Mouse (Mus musculus): Measurements from ENCODE around the gene Creb3l1.

The Creb3l1 gene

DNA sequence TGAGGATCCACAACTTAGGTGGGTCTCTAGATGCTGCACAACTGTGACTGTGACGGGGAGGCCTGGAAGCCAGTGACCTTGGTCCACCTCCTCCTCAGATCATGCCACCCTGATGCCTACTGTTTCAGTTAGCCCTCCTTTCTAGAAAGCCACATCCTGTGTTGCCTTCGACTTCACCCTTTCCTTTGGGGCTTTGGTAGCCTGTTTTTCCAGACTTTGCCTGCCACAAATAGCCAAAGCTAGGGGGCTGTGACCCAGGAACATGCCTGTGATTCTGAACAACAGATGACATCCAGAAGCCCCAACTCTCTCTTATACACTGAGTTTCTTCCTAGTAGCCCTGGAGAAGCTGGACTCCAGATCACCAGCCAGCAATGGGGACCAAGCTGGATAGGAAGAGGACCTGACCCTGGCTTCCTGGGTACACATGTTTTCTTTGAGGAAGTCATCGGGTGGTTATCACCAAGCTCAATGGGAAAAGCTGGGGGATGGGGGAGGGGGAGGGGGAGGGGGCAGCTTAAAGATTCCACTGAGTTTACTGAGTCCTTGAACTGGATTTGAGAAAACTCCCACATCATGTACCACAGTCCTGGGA, 59.6 kb downstream of the Creb3l1 start:
- no peak for DNase-seq (ENCODE audit: low spot score in 2 of 2)

DNA sequence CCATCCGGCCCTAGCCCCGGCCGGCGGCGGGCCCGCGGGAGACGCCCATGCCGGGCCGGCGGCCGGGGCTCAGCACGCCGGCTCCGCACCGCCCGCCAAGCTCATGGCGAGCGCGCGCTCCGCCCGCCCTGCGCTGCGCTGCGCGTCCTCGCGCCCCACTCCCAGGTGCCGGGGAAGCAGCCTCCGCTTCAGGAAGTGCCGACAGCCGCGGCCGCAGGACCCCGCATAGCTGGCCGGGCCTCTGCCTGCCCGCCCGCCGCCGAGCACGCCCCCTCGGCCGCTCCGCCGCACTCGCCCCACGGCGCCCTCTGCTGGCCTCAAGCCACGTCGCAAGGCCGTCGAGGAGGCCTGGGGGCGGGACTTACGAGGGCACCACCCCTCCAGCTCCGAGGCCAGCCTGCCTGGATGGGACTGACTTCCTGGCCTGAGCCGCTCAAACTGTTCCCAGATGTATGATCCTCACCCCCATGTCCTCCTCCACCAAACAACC, 60.8 kb downstream of the Creb3l1 start:
- peak; percentile 92 for DNase-seq (ENCODE audit: low spot score in 2 of 2)

DNA sequence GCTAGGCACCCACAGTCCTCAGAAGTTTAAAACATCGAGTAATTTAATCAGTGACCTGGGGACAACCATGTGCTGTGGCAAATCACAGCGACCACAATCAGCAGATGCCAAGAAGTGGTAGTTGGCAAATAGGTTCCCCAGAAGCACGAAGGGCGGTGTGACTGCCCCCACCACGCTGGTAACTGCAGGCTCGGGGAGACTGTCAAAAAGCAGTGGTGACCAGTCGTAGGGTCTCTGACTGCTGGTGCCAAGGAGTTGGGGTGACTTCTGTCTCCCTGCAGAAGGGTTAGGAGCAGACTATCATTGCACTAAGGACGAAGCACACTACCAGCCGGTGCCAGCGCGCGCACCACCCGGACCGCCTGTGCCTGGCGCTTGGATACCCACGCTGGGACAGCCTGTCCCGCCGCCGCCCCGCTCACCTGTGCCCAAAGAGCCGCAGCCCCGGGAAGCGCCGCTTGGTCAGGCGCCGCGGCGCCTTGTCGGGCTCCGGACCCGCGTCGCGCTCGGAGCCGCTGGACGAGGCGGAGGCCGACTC, 61.4 kb downstream of the Creb3l1 start:
- no peak for DNase-seq (ENCODE audit: low spot score in 2 of 2)

DNA sequence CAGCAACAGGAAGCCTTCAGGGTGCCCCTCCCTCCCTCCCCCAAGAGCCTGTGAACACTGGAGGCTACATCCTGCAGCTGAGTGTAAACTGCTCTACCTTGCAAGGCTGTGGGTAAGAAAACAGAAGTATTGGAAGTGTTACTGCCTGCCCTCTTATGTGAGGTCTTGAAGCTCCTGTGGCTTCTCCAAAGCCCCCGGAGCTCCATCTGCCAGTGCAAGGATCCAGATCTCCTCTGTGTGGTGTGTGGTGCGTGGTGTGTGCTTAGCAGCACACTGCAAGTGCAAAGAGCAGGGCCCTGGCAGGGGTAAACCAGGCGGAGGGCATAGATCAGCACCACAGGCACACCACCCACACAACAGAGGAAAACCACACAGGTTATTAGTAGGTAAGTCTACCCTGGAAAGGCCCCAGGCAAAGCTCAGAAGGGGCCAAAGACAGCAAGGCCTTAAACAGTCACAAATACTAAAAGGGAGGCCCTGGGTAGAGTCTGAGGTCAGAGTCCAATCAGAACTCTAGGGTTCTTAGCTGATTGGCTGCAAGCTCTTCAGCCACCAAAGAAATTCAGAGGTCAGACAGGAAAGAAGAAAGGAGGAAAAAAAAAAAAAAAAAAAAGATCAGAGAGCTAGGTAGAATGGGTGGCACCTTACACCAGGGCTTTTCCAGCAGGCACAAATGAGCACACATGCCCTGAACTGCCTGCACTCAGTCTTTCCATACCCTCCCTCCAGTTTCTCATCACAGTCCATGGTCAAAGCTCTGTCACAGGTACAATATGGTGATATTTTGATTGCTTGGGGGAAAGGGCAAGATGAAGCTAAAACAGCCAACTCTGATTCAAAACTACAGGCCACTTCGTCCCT, 62.2 kb downstream of the Creb3l1 start:
- no peak for DNase-seq (ENCODE audit: low spot score in 2 of 2)

DNA sequence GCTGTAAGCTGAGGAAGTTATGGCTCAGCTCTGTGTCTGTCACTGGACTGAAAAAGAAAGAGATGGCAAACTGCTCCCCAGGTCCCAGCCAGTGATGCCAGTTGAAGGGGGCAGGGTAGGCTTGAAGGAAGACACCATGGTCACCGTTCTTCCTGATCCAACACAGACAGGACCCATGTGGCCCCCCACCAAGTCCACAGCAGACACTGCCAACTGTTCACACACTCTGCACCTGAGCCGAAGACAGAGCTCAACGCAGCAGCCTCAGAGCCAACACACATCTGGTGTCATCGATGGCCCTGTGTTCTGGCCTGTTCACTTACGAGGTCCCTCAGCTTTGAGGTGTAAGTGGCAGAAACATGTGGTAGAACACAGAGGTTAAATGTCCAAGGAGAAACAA, 63.8 kb downstream of the Creb3l1 start:
- no peak for DNase-seq (ENCODE audit: low spot score in 2 of 2)

DNA sequence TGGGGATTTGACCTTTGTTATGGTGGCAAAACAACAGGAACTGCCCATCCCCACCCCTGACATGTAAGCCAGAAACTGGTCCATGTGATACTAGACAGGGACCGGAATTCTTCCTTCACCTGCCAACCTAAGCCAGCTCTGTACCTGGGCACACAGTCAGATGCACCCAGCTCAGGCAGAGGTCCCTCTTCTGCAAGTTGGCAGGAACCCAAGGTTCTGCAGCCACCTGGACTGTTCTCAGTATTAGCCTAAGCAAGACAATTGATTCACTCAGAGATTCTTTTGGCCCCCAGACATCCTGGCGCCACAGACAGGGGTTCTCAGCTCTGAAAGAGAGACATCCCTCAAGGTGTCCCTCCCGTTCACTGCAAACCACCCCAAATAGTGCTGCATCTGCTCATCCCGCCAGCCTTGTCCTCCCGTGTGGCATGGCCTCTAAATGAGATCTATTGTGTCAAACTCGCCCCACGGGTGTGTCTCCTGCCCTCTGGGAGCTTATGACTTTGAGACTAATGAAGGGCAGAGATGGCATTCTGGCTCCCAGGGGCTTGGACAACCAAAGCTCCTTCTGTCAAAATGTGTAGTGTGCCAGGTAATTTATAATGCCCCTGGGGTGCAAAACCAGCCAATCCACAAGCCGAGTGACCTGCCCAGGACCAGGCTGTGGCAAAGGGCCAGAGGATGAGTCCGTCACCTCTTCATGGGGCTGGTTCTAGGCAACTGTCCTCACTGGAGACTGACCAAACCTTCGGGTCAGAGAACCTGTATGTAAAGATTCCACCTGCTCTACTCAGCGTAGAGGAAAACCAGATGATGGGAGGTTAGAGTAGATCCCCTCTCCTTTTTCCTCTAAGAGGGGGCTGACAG, 64.5 kb downstream of the Creb3l1 start:
- DNase-seq (ENCODE audit: low spot score in 2 of 2): no peak

DNA sequence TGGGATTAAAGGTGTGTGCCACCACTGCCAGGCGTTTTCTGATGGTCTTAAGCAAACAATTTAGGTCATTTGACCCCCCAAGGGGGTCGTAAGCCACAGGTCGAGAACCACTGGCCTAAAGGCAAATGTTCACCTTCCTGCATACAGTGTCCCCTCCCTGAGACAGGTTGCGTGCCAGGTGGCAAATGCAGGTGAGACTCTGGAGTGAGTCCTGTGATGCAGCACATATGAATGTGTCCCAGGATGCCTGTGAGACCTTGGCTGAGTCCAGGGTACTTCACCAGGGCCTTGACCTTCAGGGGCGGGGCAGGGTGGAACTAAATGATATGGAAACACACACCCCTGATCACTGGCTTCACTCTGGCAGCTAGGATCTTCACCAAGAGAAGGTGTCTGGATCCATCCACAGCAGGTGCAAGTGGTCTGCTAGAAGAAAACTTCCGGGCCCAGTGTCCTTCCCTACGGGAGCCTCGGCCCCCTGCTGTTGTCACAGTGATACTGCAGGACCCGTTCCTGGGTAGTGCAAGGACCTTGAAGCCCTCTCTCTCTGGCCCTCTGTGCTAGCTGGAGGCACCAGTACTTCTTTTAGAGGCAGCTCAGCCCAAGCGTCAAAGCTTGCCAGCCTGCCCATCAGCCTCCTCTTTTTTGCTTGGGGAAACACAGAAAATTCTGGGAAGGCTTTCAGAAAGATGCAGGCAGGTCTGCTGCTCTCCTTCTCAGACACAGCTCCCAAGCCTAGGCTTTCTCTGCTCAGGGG, 65.4 kb downstream of the Creb3l1 start:
- peak; percentile 56 to 62 for DNase-seq (ENCODE audit: low spot score in 2 of 2)

DNA sequence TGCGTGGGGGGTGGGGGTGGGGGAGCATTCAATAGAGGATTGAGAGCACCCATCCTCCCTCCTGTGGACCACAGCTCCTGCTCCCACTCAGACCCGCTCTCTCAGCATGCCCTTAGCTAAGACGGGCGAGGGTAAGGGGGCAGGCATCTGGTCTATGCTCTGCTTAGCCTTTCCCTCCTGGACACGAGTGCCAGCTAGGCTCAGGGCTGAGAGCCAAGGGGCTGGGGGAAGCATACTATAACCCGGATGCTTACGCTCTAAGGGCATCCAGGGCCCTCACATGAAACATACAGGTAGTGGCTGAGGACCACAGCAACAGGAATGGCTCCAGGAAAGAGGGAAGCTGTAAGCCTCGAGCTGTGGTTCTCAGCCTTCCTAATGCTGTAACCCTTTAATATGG, 66.3 kb downstream of the Creb3l1 start:
- DNase-seq (ENCODE audit: low spot score in 2 of 2): no peak

DNA sequence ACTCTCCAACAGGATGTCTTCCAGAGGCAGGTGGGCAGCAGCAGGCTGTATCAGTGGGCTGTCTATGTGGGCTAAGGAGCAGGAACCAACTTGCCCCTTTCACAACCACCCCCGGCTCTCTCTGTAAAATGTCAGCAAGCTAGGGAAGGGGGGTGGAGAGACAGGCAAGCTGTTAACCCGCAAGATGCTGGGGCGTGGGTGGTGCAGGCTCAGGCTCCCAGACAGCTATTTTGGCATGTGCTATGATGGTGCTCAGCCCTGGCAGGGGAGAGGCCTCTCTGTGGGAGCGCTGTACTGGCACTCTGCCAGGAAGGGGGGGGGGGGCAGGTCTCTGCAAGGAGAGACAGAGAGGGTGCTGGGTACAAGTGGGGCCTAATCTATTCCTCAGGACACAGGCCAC, 67.2 kb downstream of the Creb3l1 start:
- DNase-seq (ENCODE audit: low spot score in 2 of 2): peak; percentile 89 to 93

DNA sequence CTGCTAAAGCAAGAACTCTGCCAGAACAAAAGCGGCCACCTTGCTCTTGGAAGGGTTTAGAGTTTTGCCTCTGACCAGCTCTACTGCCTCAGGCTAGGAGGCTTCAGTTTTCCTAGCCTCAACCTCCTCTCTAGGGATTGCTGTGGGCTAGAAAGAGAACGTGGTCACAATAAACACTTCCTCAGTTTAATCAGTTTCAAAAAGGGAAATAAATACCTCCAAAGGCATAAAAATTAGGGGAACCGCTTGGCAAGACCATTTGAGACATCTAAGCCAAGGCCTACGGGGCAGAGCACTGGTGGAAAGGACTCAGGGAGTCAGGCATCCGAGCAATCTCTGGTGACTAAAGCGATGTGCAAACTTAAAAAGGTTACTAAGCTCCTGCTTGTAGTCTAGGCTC, 68.4 kb downstream of the Creb3l1 start:
- no peak for DNase-seq (ENCODE audit: low spot score in 2 of 2)

DNA sequence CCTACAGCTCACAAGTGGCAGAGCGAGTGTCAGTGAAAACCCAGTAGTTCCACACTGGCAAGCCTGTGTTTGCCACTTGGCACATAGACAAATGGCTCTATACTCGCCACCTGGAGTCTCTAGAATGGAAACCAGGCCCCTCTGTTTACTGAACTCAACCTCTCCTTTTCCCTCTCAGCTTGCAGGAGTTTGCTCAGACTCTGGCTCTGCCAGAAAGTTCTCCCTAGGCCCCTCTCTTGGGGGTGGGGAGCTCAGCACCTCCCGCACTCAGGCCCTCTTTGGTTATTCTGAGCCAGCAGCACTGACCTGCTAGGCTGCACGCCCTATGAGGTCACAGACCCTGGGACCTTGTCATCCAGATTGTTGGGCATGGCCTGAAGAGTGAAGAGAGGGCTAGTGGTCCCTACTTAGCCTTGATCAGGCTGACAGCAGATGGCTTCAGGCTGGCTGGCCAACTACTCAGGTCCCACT, 69.1 kb downstream of the Creb3l1 start:
- no peak for DNase-seq (ENCODE audit: low spot score in 2 of 2)

DNA sequence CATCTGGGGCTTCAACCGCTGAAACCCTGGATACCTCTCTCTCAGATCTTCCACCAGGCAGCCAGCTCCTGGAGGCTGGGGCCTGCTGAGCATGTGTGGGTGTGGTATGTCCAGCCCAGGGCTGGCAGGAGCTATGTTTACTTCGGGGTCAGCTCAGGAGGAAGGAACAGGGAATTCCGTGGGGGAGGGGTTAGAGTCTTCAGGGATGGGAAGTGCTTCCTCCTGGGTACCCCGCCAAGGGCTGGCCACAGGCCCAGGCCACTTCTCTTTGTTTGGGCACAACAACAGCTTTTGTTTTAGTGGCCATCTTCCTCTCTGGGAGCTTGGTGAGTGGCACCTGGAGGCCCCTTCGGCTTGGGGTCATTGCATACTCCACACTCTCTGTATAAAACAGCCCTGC, 70.5 kb downstream of the Creb3l1 start:
- DNase-seq (ENCODE audit: low spot score in 2 of 2): no peak

DNA sequence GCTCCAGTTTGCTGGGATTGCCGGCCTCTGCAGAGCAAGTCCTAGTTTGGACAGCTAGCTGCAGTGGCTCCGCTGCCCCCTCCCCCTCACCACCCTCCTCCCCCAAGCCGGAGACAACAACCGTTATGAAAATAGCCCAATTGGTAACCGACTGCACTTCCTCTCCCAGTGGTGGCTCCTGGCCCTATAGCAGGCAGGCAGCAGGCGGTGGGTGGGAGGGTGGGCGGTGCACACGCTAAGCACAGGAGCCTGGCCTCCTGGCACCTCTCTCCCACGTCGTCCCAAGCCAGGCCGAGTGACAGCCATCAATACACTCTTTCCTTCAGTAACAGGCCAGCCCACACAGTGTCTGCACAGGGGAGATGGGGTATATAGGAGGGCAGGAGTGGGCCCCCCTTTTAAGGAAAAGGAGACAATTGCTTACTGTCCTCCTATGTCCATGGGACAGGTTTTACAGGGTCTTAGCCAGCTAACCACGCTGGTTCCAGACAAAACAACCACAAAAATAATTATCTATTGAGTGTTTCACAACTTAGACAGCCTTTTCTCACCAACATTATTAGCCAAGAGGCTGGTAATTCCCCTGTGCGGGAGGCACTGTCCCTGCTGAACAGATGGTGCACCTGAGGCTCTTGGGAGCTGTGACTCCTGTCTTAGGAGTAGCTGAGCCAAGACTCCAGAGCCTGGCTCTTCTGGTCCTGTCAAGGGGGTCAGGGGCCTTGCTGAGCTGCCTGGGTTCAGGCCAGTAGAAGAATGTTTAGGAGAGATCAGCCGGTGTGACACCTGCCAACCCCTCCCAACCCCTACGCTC, 73.8 kb downstream of the Creb3l1 start:
- no peak for DNase-seq (ENCODE audit: low spot score in 2 of 2)

DNA sequence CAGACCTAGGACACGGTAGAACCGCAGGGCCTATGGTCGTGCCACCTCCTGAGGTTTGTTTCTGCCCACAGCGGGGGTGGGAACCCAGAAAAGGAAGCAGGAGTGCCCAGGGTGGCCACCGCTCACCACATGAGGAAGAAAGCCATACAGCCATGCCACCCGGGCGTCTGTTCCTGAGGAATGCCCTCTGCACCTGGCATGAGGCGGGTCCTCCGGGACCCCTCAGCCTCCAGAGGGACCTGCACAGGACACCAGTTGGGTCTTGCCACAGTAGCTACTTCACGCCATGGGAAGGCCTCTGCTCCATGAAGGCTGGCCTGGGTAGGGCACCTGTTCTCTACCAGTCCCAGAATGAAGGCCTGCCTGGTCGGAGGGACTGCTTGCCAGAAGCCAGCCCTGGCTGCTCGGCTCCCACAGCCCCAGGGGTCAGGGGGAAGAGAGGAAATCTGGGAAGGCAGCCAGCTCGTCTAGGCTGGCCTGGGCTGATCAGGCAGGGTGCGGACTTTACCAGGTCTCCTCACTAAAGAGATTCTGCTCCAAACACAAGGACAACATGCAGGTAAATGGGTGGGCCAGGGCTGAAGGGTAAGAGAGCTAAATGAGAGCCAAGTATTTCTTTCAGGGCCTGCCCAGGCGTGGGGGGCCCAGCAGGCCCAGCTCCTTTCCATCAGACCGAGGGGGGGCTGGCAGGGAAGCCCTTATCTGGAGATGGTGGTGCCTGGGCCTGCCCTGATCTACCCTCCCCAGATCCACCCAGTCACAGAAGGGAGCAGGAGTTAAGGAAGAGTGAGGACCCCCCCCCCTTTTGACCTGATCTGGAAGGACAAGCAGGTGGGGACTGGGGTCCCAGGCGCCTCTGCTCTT, 74.7 kb downstream of the Creb3l1 start:
- DNase-seq (ENCODE audit: low spot score in 2 of 2): no peak

DNA sequence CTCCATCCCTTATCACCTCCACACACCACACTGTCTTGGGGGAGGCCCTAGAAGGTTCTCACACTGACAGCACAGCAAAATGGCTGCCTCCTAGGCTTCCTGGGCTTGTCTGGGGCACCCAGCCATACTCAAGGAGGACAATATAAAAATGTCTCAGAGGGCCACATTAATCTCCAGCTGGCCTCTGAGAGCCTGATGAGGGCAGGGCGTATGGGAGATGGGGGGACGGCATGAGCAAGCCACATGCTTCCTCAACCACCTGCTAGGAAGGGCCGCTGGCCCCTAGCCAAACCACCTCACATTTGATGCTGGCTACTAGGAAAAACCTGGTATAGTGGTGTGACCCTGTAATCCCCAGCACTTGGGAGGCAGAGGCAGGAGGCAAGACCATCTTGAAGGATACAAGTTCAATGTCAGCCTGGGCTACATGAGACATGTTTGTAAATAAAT, 75.5 kb downstream of the Creb3l1 start:
- no peak for DNase-seq (ENCODE audit: low spot score in 2 of 2)

DNA sequence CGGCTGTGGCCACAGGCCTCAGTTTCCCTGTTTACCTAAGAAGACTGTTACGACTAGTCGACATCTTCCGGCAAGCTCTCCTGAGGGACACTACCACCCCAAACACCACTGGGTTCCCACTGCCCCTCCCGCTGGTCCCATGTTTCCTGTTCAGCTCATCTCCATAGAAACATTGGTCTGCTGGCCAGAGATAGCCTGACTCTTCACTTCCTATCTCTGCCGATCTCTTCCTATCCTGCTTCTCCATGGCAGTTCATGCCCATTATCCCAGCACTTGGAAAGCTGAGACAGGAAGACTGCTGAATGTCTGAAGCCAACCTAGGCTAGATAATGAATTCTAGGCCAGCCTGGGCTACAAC, 76.2 kb downstream of the Creb3l1 start:
- no peak for DNase-seq (ENCODE audit: low spot score in 2 of 2)

DNA sequence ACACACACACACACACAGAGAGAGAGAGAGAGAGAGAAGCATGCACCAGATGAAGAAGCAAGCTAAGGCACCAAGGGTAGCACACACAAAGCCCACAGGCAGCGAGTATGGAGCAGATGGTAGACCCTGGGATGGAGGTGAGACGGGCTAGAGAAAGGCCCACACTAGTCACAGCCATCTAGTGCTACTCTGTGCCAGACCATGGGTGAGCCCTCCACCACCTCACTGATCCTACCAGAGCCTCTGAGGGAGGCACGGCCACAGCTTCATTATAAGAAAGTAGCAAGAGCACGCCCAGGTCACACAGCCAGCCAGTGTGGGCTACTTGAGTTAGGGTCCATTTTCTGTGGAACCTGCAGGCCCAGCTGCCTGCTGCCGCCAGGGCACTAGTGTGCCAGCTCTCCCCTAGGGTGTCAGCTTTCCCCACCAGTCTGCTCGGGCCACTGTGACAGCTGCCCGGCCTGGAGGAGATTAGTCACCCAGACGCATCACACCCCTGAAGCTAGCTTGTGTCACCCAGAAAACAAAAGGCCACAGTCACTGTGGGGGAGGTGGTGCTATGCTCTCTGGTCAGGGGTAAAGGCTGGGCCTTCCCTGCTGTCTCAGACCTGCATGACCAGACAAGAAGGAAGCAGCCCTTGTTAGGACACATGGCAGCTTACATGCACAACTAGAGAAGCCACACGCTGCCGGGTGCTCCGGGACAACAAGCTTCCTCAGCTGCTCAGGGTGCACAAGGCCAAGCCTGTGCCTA, 76.7 kb downstream of the Creb3l1 start:
- no peak for DNase-seq (ENCODE audit: low spot score in 2 of 2)

DNA sequence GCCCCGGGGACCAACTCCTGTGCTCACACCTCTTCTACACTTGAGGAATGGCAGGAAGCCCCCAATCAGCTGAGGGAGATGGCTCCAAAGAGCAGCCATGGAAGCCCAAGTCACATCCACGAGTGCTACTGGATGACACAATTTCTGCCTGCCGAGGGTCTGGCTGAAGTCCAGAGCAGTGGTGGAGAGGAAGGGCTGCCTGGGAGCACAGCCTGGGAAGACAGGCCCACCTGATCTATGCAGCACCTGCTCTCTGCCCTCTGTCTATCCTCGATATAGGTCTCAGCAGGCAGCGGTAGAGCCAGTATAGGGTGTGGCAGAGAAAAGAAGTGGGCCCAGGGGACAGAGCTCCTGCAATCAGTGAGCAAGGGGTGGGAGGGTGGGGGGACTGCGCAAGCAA, 77.5 kb downstream of the Creb3l1 start:
- no peak for DNase-seq (ENCODE audit: low spot score in 2 of 2)

DNA sequence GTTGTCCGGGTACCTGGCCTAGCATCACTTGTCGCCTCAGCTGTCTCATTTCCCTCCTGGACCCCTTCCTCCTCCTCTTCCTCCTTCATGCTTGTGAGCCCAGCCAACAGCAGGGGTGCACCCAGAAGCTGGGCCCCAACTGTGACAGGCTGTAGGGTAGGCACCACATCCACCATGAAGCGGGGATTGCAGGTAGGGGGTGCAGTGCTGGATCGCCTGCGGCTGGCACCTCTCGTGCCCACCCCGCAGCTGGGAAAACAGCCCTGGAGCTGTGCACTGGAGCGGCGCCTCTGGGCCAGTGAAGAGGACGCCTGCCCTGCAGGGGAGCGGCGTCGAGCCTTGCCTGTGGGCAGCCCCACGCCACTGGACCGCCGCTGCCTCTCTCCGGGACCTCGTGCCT, 78.8 kb downstream of the Creb3l1 start, which contains the start of gene Gm9821:
Gene Gm9821, plus strand, starts transcription at position 221 of the 400 bp plus-strand sequence.
- no peak for DNase-seq (ENCODE audit: low spot score in 2 of 2)

Measured in right cerebral cortex, adult 2 months (tissue).